Comparison of ENCODE assay signal across 8 mouse cellular contexts in the genomic region with DNA sequence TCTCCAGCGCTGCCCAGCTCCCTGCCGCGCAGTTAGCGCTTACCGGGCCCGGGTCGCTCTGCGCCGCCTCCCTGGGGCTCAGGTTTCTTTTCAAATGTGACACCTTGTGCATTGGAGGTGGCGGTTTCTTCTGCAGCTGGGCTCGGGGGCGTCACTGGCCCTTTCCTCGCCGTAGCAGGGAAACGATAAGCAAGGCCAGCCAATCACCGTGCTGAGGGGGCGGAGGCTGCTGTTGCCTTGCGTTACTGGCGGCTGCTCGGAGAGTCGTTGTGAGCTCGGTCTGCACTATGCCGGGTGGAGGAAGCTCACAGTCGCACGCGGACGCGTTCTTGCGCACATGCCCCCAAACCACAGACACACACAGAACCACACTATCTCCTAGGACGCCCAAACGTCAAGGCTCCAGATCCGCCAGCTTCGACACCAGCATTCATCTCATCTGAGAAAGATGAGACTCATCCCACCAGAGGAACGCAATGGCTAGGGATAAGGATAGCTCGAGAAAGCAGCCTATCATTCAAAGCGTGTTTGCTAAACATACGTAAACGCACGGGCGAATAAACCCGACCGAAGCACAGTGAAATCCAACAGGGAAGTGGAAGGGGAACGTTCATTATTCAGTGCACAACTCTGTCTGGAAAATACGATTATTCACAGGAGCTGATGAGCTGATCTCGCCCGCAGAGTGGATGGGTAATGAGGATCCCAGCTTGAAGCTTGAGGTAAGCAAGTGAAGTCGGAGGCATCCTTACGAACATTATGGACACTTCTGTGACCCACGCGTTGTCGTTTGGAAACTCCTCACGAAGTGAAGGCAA. TPM values are rescaled to one million over a fixed set of nuclear protein-coding genes. Genes with fewer than 3 reads are reported as not detected.
A peak's percentile ranks its signal among the peaks of the same experiment; 100 is the strongest.
DNase-seq lines count a peak whose midpoint lies in the region; ATAC-seq lines count a peak whose summit lies in the region.

A gene (minus strand): TSS at position 137 of the 818 bp plus-strand sequence.

- WGBS in embryonic facial prominence, embryonic 10.5 days: under 1% methylated on average over 52 of the region's 52 CpGs
- under 1% methylated on average over 52 of the region's 52 CpGs for WGBS in limb, embryonic 10.5 days
- WGBS in midbrain, embryonic 12.5 days: under 1% methylated on average over 52 of the region's 52 CpGs

- H3K27ac ChIP-seq in embryonic facial prominence, embryonic 10.5 days (replicated peaks): peak within 1 kb of the TSS; percentile 80
- peak within 1 kb of the TSS; percentile 58 for H3K27ac ChIP-seq in limb, embryonic 10.5 days
- H3K27ac ChIP-seq in midbrain, embryonic 12.5 days (replicated peaks): peak within 1 kb of the TSS; percentile 76

- H3K9me3 ChIP-seq in embryonic facial prominence, embryonic 10.5 days: no peaks in the 10 kb centered on the region
- no peaks in the 10 kb centered on the region for H3K9me3 ChIP-seq in limb, embryonic 10.5 days (replicated peaks)
- H3K9me3 ChIP-seq in midbrain, embryonic 12.5 days: no peaks in the 10 kb centered on the region

- H3K9ac ChIP-seq in midbrain, embryonic 12.5 days (replicated peaks): peak within 1 kb of the TSS; percentile 76

- peak; percentile 96 for ATAC-seq in midbrain, embryonic 12.5 days (ENCODE audit: low FRiP score, low read depth)

- peak within 1 kb of the TSS; percentile 79 for H3K4me2 ChIP-seq in midbrain, embryonic 12.5 days (replicated peaks)

- peak; percentile 84 for DNase-seq in adrenal gland, postnatal 10 days
- DNase-seq in embryonic facial prominence, embryonic 10.5 days (ENCODE audit: low spot score): peak; percentile 91
- DNase-seq in heart, adult 11 months: peak; percentile 99
- peak; percentile 55 for DNase-seq in kidney, adult 11 months
- DNase-seq in limb, embryonic 10.5 days (ENCODE audit: low spot score): peak; percentile 85
- peak; percentile 68 for DNase-seq in skeletal muscle tissue, adult 2 months (ENCODE audit: low read depth, low spot score)
- DNase-seq in MN1 (ENCODE audit: low spot score): no peak

- H3K4me3 ChIP-seq in embryonic facial prominence, embryonic 10.5 days: peak within 1 kb of the TSS; percentile 66
- H3K4me3 ChIP-seq in limb, embryonic 10.5 days: peak within 1 kb of the TSS; percentile 61
- H3K4me3 ChIP-seq in midbrain, embryonic 12.5 days: peak within 1 kb of the TSS; percentile 68

- H3K36me3 ChIP-seq in embryonic facial prominence, embryonic 10.5 days (replicated peaks): no peaks in the 10 kb centered on the region
- no peaks in the 10 kb centered on the region for H3K36me3 ChIP-seq in limb, embryonic 10.5 days
- no peaks in the 10 kb centered on the region for H3K36me3 ChIP-seq in midbrain, embryonic 12.5 days

- peaks cover 31% of the 10 kb centered on the region for H3K27me3 ChIP-seq in embryonic facial prominence, embryonic 10.5 days (replicated peaks; ENCODE audit: low read depth, poor library complexity, severe bottlenecking)
- H3K27me3 ChIP-seq in limb, embryonic 10.5 days (ENCODE audit: low read depth, poor library complexity, severe bottlenecking): peaks cover 40% of the 10 kb centered on the region
- H3K27me3 ChIP-seq in midbrain, embryonic 12.5 days: 0 out of 2 replicates have a peak, but pooled peaks cover 5% of the 10 kb centered on the region

- peaks cover 23% of the 10 kb centered on the region for H3K4me1 ChIP-seq in embryonic facial prominence, embryonic 10.5 days
- peaks cover 21% of the 10 kb centered on the region for H3K4me1 ChIP-seq in limb, embryonic 10.5 days
- H3K4me1 ChIP-seq in midbrain, embryonic 12.5 days: peaks cover 11% of the 10 kb centered on the region; the same call in 1 of the 2 replicates

RNA-seq across cellular contexts. Expression of the gene that starts here (rescaled TPM):
- 10 to 100 TPM in 1 of 2 experiments, 1 to 10 TPM in 1; 6.4 to 10.9 TPM for total RNA-seq in adrenal gland, postnatal 10 days (2021)
- 6.4 and 7.2 TPM in 2 replicates for polyA plus RNA-seq in embryonic facial prominence, embryonic 10.5 days (2016; fragmentation: Nextera tagmentation; extraction: Ambion mirVana)
- polyA plus RNA-seq in limb, embryonic 10.5 days (2016; fragmentation: Nextera tagmentation; extraction: Ambion mirVana): 2.5 and 2.9 TPM in 2 replicates
- polyA plus RNA-seq in midbrain, embryonic 12.5 days (2016; fragmentation: Nextera tagmentation; extraction: Ambion mirVana): 21.7 and 24.0 TPM in 2 replicates
